Mouse (Mus musculus) forebrain, embryonic 14.5 days (tissue): ENCODE measurements around the gene Gpr155. TPM values are rescaled to one million over a fixed set of nuclear protein-coding genes. Genes with fewer than 3 reads are reported as not detected.

Experiments used
- ATAC-seq: fragments of 200-750 bp; cut with Nextera tagmentation; 2 replicates; pipeline ENCODE4 v1.8.0; 2017; ENCODE audit warnings: mild to moderate bottlenecking, moderate library complexity
- DNase-seq: peaks from one replicate; pipeline ENCODE4 v3.0.0-alpha.2; 2015; ENCODE audit warnings: low spot score
- H3K27ac ChIP-seq: fragments of 300-500 bp; sonication (generic); 2 replicates; pipeline ENCODE4 v1.5.1; 2014; ENCODE audit warnings: low read depth, mild to moderate bottlenecking, control low read depth, low read length, moderate library complexity
- H3K27me3 ChIP-seq: fragments of 300-500 bp; sonication (generic); replicated peaks from 2 replicates; pipeline ENCODE4 v1.6.1; 2014; ENCODE audit warnings: low read length, control low read depth, mixed read lengths; ENCODE audit not compliant: control insufficient read depth, insufficient read depth
- H3K36me3 ChIP-seq: fragments of 300-500 bp; sonication (generic); 2 replicates; pipeline ENCODE4 v1.6.1; 2014; ENCODE audit warnings: low read length, control low read depth; ENCODE audit not compliant: control insufficient read depth, insufficient read depth
- H3K4me1 ChIP-seq: fragments of 300-500 bp; sonication (generic); 2 replicates; pipeline ENCODE4 v1.6.1; 2014; ENCODE audit warnings: antibody characterized with exemption, low read length, control low read depth; ENCODE audit not compliant: control insufficient read depth, insufficient read depth
- H3K4me2 ChIP-seq: fragments of 300-500 bp; sonication (generic); 2 replicates; pipeline ENCODE4 v1.6.1; 2014; ENCODE audit warnings: mild to moderate bottlenecking, control low read depth, low read length
- H3K4me3 ChIP-seq: fragments of 300-500 bp; sonication (generic); 2 replicates; pipeline ENCODE4 v1.5.1; 2014; ENCODE audit warnings: low read depth, low read length, control low read depth
- H3K9ac ChIP-seq: fragments of 300-500 bp; sonication (generic); 2 replicates; pipeline ENCODE4 v1.6.1; 2014; ENCODE audit warnings: mild to moderate bottlenecking, low read length, control low read depth, moderate library complexity
- H3K9me3 ChIP-seq: fragments of 300-500 bp; sonication (generic); replicated peaks from 2 replicates; pipeline ENCODE4 v1.6.1; 2016; ENCODE audit warnings: low read length, control low read depth, mixed read lengths; ENCODE audit not compliant: control insufficient read depth
- WGBS: fragments of 180-500 bp; shearing (Covaris S2); extraction: QIAGEN DNeasy Blood & Tissue Kit; methylation state at CpG from one replicate; pipeline ENCODE4 v1.1.7; 2014; 5-methylcytosine and 5-hydroxymethylcytosine counted together
- polyA plus RNA-seq: library from polyadenylated mRNA; unstranded; fragments of >200 nt; fragmentation: Nextera tagmentation; extraction: Ambion mirVana; gene quantifications from 2 replicates; pipeline ENCODE4 v1.2.1, GENCODE M21; 2014

Gpr155 gene
- polyA plus RNA-seq, 1 experiment from 2014 or later: 9.1 TPM

DNA sequence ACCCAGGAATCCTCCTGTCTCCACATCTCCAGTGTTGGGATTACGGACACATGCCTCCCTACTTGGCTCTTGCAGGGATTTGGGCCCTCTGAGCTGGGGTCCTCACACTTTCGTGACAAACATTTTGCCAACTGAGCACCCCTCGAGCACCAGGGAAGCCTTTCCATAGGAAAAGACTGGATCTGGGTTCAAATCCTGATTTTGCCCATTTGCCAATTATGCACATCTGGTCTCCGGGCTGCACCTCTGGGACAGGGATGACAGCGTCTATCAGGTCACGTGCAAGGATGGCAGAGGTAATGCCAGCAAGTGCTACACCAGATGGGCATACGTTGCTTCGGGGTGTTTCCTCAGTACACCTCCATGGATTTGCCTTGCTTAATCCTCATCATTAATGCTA lies 23.7 kb upstream of the Gpr155 start:
- no peak overlapping the region for H3K4me3 ChIP-seq
- H3K9ac ChIP-seq: no peak overlapping the region
- ATAC-seq: no peak
- no peak overlapping the region for H3K4me2 ChIP-seq
- H3K27ac ChIP-seq: no peak overlapping the region
- no peak for DNase-seq
- H3K9me3 ChIP-seq: no peaks in the 10 kb centered on the region
- H3K36me3 ChIP-seq: no peaks in the 10 kb centered on the region
- H3K27me3 ChIP-seq: no peaks in the 10 kb centered on the region
- WGBS: 92% methylated on average over 8 of the region's 8 CpGs
- H3K4me1 ChIP-seq: no peaks in the 10 kb centered on the region

- no peak overlapping the region for H3K9ac ChIP-seq
- no peak overlapping the region for H3K4me3 ChIP-seq
- DNase-seq (no peak), ATAC-seq (no peak)
- H3K4me2 ChIP-seq: no peak overlapping the region
- no peaks in the 10 kb centered on the region for H3K9me3 ChIP-seq
- no peak overlapping the region for H3K27ac ChIP-seq
- WGBS: 53% methylated on average over 4 of the region's 4 CpGs
- no peaks in the 10 kb centered on the region for H3K27me3 ChIP-seq
- no peaks in the 10 kb centered on the region for H3K36me3 ChIP-seq
- no peaks in the 10 kb centered on the region for H3K4me1 ChIP-seq
These were observed 21.3 kb upstream of the Gpr155 start for GRCm38 (mm10) chr2:73407662-73408061.

DNA sequence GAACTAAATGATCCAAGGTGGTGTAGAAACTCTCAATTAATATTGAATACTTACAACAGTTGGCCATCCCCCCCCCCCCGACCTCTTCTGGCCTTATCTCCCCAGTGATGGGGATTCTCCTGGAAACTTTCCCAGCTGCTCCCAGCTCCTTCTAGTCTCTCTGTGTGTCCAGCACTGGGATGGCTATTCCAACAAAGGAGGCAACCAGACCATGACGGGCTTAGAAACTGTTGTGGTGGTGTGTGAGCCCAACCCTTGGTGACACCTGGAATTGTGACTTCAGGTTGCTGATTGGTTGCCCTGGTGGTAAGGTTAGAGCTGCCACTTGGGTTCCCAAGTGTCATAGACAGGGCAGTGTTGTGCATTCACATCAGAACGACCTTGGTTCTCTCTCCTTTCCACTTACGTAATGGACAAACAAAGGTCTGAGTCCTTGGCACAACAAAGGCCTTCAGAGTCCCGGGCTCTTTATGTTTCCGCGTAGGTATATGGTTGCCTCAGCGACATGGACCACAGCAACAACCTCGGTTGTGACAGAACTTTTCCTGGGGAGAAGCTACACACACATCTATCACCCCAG lies 20.1 kb upstream of the Gpr155 start:
- no peak for ATAC-seq
- no peaks in the 10 kb centered on the region for H3K9me3 ChIP-seq
- no peak overlapping the region for H3K27ac ChIP-seq
- H3K27me3 ChIP-seq: no peaks in the 10 kb centered on the region
- H3K36me3 ChIP-seq: no peaks in the 10 kb centered on the region
- H3K4me1 ChIP-seq: no peaks in the 10 kb centered on the region
- H3K4me2 ChIP-seq: no peak overlapping the region
- no peak for DNase-seq
- no peak overlapping the region for H3K9ac ChIP-seq
- no peak overlapping the region for H3K4me3 ChIP-seq
- WGBS: 88% methylated on average over 9 of the region's 9 CpGs

DNA sequence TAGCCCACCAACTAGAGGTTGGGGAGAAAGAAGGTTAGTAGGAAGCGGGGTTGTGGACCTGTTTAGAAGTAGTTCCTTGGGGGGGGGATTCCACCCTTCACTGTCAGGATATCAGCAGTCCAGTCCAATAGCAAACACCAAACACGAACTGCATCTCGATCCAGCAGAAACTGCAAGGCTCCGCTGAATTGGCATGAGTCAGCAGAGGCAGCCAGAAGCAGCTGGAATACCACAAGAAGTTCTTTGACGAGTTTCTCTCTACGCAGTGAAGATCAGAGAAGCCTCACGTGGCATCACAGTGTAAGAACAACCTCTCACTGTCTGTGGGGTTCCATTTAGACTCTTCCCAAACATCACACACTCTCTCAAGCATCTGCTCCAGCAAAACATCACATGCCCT lies 18.6 kb upstream of the Gpr155 start:
- Histone ChIP-seq H3K9me3 (no peaks in the 10 kb centered on the region), H3K36me3 (no peaks in the 10 kb centered on the region), H3K27me3 (no peaks in the 10 kb centered on the region), H3K9ac (no peak overlapping the region), H3K4me1 (no peaks in the 10 kb centered on the region), H3K27ac (no peak overlapping the region), H3K4me3 (no peak overlapping the region), H3K4me2 (no peak overlapping the region)
- WGBS: 85% methylated on average over 7 of the region's 7 CpGs
- ATAC-seq (no peak), DNase-seq (no peak)

DNA sequence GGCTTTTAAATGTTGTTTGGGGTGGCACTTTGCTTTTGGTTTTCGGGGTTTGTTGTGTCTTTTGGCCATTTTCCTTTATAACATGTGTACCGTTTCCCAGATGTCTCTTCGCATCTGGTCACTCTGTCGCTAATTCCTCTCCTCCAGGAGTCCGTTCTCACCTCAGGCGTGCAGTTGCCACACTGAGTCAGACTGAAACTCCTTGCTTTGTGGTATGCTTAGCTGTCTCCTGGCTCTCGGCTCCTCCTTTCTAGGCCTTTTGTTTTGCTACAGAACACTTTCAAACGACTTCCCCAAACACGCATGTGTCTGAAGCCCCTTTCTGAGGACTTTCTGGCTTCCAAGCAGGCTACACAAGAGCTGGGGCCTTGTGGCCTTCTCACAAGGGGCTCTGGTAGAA lies 18.1 kb upstream of the Gpr155 start:
- Histone ChIP-seq H3K36me3 (no peaks in the 10 kb centered on the region), H3K9me3 (no peaks in the 10 kb centered on the region), H3K4me3 (no peak overlapping the region), H3K27ac (no peak overlapping the region), H3K4me1 (no peaks in the 10 kb centered on the region), H3K4me2 (no peak overlapping the region), H3K27me3 (no peaks in the 10 kb centered on the region), H3K9ac (no peak overlapping the region)
- WGBS: 83% methylated on average over 9 of the region's 9 CpGs
- ATAC-seq (no peak), DNase-seq (no peak)

- no peaks in the 10 kb centered on the region for H3K36me3 ChIP-seq
- H3K4me2 ChIP-seq: no peak overlapping the region
- no peak overlapping the region for H3K27ac ChIP-seq
- H3K9me3 ChIP-seq: no peaks in the 10 kb centered on the region
- no peaks in the 10 kb centered on the region for H3K27me3 ChIP-seq
- no peak overlapping the region for H3K4me3 ChIP-seq
- ATAC-seq (no peak), DNase-seq (peak; percentile 64)
- no peaks in the 10 kb centered on the region for H3K4me1 ChIP-seq
- H3K9ac ChIP-seq: no peak overlapping the region
- WGBS: 84% methylated on average over 15 of the region's 15 CpGs
These were observed 17.1 kb upstream of the Gpr155 start for GRCm38 (mm10) chr2:73403385-73404013.

DNA sequence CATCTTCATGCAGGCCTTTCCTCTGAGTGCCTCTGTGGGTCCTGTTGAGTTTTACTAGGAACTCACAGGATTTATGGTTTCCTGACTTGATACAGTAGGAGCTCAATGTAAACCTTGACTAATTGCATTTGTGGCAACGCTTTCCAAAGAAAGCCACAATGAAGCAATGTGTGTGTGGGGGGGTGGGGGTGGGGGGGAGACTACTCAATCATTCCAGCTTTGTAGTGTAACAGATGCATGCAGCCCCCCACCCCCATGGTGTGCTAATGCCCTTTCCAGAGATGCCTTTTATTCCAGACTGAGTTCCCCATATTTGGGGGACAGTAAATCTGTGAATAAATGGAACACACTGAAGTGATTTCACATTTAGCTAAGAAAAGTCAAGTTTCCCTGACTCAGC lies 15.3 kb upstream of the Gpr155 start:
- H3K9me3 ChIP-seq: no peaks in the 10 kb centered on the region
- no peak overlapping the region for H3K27ac ChIP-seq
- ATAC-seq (no peak), DNase-seq (no peak)
- no peak overlapping the region for H3K9ac ChIP-seq
- no peak overlapping the region for H3K4me2 ChIP-seq
- WGBS: 86% methylated on average over 1 of the region's 1 CpGs
- no peaks in the 10 kb centered on the region for H3K4me1 ChIP-seq
- H3K4me3 ChIP-seq: no peak overlapping the region
- H3K36me3 ChIP-seq: no peaks in the 10 kb centered on the region
- no peaks in the 10 kb centered on the region for H3K27me3 ChIP-seq

DNA sequence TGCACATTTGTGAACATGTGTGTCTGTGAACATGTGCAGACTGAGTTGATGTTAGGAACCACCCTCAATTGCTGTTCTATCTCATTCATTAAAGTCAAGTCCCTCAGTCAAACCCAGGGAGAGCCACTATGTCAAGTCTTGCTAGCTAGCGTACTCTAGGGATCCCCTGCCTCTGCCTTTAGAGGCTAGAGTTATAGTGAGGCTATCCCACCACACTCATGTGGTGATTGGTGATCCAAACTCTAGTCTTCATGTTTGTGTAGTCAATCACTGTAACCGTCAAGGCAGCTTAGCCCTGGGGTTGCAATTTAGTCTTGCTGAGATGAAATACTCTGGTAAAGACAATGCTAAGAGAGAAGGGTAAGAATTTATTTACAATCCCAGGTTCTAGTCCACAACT lies 11.1 kb upstream of the Gpr155 start:
- Histone ChIP-seq H3K4me2 (no peak overlapping the region), H3K9ac (no peak overlapping the region), H3K4me1 (no peaks in the 10 kb centered on the region), H3K27me3 (no peaks in the 10 kb centered on the region), H3K9me3 (no peaks in the 10 kb centered on the region), H3K27ac (no peak overlapping the region), H3K4me3 (no peak overlapping the region), H3K36me3 (no peaks in the 10 kb centered on the region)
- DNase-seq (no peak), ATAC-seq (no peak)
- WGBS: 91% methylated on average over 2 of the region's 2 CpGs

DNA sequence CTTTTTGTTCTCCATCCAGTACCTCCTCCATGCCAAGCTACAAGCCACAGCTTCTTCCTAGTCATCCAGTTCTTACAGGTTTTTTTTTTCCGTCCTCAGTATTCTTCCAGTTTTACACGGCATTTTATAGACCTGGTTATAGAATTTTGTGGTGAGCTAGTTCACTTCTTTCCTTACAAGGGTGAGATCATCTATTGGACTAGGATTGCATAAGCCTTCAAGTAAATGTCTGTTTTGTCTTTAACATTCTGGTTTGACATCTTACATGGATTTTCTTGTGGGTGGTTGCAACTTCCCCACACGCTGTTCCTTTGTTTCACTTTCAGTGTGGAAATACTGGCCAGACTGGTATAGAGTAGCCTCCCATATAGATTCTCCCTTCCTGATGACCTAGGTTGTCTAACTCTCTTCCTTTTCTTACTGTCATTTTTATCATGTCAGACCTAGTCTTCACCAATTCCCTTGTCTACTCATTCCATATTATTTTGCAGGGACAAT lies 10.5 kb upstream of the Gpr155 start:
- DNase-seq: no peak
- Histone ChIP-seq H3K27ac (no peak overlapping the region), H3K27me3 (no peaks in the 10 kb centered on the region), H3K4me1 (no peaks in the 10 kb centered on the region), H3K36me3 (no peaks in the 10 kb centered on the region), H3K4me2 (no peak overlapping the region), H3K9ac (no peak overlapping the region), H3K9me3 (no peaks in the 10 kb centered on the region), H3K4me3 (no peak overlapping the region)
- no peak for ATAC-seq
- 86% methylated on average over 3 of the region's 3 CpGs for WGBS
